Mouse (Mus musculus): ENCODE data around the gene Doxl2.

The Doxl2 gene

DNA sequence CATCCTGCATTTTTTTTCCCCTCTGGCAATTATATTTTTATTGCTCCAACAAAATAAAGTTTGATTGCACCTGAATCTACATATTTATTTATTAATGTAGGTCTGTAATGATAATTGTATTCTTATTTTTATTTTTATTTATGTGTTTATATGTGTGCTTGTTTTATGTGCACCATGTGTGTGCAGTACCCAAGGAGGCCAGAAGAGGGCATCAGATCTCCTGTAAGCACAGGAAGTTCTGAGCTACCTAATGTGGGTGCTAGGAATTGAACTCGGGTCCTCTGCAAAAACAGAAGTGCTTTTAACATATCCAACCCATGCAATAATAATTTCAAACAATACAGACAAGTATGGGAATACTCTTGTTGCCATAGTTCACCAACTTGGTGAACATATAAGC, 34.9 kb downstream of the Doxl2 start:
- CTCF ChIA-PET = no interaction called here

DNA sequence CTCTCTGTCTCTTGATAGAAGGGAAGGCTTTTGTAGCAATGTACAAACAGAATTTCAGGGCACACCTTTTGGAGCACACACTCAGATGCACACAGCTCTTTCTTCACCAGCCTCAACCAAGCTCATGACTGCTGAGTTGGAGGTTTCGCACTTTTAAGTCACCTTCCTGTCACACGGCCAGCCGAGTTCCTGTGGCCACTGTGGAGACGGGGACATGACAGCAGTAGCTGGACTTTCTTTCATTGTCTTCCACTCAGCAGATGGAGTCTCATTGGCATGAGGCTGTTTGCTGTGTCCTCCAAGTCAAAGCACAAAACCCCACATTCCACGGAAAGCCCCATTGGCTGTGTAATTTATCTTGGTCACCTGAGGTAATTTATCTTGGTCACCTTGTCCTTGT, 36.4 kb downstream of the Doxl2 start:
- CTCF ChIA-PET = no interaction called here

DNA sequence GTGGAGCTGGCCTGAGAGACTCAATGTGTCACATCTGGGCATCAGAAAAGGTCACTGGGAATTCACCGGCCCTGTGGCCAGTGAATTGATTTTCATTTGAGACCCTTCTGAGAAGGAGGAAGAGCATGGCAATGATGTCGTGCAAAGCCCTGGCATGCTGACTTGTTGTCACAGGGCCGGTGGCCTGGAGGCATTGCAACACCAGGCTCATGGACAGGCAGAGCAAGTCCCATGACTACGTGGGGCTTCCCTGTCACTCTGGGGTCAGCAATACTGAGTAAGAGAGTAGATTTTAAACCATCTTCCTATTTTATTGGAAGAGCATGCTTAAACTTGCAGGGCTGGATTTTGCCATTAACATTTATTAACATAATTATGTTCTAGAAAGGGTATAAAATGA, 38.3 kb downstream of the Doxl2 start:
- CTCF ChIA-PET = no interaction called here

DNA sequence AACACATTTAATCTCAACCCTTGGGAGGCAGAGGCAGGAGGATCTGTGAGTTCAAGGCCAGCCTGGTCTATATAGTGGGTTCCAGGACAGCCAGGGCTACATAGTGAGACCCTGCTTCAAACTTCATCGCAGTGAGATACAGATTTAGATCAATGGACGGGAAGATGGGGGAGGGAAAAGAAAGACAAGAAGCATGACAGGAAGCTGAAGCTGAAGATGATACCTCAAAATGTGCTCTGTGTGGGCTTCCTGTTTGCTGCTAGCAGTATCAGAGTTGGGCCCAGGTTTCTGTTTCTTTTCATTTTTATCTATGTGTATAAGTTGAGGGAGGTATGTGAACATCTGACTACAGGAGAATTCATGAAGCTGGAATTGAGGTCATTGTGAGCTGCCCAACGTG, 38.7 kb downstream of the Doxl2 start:
- CTCF ChIA-PET = no interaction called here

DNA sequence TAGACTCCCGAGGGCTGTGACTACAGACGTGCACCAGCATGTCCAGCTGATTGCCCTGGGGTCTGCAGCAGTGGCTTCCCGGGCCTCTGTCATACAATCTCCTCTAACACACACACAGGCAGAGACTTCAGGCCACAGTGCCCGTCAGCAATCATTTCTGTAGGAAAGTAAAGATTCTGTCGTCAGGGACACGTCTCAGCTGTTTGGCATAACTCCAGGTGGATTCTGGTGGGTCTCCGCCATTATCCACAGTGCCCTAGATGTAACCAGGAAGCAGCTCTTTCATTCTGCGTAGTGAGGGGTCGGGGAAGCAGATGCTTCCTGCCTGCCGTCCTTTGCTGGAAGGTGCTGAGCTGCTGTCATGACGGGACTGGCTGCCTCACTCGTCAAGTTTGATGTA, 42.4 kb downstream of the Doxl2 start:
- CTCF ChIA-PET = no interaction called here

DNA sequence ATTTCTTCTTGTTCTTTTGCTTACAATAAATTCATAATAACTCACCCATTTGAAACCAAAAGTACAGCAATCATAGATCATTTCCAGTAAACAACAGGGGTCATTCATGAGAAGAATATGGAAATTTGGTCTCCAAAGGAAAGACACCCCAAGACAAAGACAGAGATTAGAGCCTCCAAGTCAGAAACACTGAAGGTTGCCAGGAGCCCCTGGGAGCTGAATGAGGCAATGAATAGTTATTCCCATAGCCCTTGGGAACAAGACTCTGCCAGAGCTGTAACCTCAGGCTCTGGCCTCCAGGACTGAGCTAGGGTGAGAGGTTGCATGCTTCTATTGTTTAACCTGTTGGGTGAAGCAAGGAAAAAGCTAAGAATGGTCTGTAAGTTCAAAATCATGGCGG, 44.6 kb downstream of the Doxl2 start:
- CTCF ChIA-PET = no interaction called here

DNA sequence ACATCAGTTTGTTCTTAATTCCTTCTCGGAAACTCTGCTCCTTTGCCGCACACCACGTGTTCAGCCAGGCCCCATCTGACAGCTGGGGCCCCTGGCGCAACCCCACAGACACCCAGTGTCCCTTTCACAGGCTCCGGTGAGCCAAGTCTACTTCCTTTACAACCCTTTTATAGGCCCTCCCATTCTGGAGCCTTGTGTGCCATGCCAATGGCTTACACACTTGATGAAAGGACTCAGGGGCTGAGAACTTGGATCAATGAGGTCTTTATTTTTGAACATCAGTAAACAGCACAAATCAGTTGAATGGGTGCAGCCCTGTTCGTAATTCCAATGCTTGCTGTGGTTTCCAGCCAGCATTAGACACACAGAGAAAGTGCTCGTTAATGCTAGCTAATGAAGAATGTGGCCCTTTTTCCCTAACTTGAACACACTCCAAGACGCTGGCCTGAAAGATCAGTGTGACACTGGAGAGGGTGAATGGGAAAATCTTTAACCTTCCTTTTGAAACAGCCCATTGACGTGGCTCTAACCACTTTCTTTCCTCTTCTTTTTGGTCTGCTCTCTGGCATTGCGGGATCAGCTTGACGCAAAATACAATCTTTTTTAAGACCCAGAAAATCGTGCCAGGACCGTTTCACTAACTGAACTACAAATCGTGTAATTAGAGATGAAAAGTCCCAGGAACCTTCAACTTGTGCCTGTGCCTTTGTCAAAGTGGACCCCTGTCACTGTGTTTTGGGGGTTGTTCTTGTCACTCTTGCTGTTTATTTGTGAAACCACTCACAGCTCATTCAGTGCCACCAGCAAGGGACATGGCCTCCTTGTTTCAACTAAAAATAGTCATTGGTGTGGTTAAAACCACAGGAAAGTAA, 46.6 kb downstream of the Doxl2 start:
- CTCF ChIA-PET = no interaction called here

DNA sequence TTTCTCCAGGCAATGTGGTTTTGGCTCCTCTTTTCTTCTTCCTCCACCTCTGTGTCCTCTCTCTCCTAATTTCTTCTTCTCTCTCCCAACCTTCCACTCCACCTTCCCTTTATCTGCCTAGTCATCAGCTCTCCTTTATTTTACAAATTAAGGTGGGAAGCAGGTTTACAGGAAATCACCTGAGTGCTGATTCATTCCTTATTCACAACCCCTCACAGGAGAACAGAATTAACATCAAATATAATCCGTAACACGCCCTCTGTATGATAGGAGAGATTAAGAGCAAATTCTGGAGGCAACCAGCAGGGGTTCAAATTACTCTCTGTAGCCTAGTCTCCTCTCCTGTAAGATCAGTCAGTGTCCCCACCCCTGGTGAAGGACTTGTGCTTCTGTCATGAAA, 47.6 kb downstream of the Doxl2 start:
- CTCF ChIA-PET = no interaction called here

DNA sequence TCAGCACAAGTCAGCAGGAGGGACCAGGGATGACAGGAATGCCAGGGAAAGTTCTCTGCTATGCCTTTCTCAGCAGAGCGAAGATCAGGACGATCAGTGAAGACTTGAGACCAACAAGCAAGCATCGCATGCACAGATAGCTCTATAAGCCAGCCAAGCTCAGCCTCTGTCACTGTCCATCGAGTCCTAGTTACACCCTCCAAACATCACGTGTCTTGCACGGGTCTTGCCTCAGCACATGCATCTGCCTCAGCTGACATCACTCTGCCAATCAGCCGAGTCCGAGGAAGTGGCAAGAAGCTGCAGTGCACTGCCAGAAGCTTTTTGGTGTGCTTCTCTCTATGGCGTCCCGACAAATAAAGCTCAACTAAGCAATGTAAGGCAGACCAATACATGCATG, 48.6 kb downstream of the Doxl2 start:
- CTCF ChIA-PET = no interaction called here

DNA sequence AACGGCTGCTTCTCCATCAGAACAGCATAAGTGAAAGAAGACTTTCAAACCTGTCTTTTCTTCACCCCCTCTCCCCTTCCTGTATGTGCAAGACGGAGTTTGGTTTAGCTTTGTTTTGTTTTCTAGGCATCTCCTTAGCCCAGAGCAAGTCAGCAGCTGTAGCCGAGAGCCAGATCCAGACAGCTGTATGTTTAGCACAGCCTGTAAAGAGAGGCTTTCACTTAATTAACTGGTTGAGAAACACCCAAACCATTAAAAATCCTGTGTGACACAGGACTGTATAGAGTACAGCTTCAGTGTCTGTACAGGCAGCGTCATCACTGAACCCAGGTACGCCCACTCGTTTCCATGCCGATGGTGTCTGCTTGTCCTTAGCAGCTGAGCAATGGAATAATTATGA, 50.5 kb downstream of the Doxl2 start:
- CTCF ChIA-PET = interaction anchor here (0.6 kb wide), 1 partner anchor 66 kb away, joined by 4 read pairs; no protein-coding TSS in a partner anchor

DNA sequence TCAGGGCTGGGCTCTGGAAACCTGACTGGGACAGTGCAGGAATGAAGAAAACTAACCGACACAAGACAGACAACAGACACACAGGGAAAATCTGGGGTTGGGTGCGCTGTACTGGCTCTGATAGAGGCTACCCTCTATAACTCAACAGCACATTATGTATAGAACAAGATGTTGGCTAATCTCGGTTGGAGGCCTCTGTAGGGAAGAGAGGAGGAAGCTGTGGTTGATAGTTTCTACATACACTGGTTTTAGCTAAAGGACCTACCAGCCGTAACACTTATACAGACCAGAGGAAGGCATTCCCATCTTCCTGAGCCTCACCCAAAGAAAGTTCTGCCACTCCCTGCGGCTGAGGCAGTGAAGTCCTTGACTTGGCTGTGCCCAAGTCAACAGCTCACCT, 51.7 kb downstream of the Doxl2 start:
- CTCF ChIA-PET = no interaction called here

DNA sequence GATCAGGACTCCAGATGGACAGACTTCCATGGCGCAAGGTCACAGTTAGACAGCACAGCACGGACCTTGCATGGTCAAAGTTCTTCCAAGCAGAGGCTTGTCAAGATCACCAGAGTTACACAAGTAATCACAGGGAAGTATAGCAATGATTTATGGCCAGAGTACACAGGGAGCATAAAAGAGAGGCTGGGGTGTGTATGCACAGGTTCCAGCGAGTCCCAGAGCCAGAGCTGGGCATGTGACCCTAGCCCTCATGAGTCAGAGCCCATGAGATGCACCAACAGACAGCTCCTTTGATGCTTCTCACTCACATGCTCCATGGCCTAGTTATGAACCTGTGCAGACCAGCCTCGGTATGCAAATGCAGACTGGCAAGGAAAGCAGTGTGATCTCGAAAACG, 53.3 kb downstream of the Doxl2 start:
- CTCF ChIA-PET = no interaction called here

Data from spleen, embryonic (tissue).